Mouse (Mus musculus) hindbrain, postnatal 0 days (tissue): Measurements from ENCODE around the gene Itga2b. TPM values are rescaled to one million over a fixed set of nuclear protein-coding genes. Genes with fewer than 3 reads are reported as not detected.

Source experiments
- ATAC-seq: fragments of 200-750 bp; cut with Nextera tagmentation; 2 replicates; pipeline ENCODE4 v1.8.0; 2017; ENCODE audit warnings: mild to moderate bottlenecking, moderate TSS enrichment, moderate library complexity
- DNase-seq: peaks from one replicate; pipeline ENCODE4 v3.0.0-alpha.2; 2015; ENCODE audit warnings: low spot score
- H3K27ac ChIP-seq: fragments of 300-500 bp; sonication (generic); 2 replicates; pipeline ENCODE4 v1.5.1; 2014; ENCODE audit warnings: mild to moderate bottlenecking
- H3K27me3 ChIP-seq: fragments of 300-500 bp; sonication (generic); 2 replicates; pipeline ENCODE4 v1.6.1; 2014; ENCODE audit warnings: low read length, mixed read lengths; ENCODE audit not compliant: insufficient read depth
- H3K36me3 ChIP-seq: fragments of 300-500 bp; sonication (generic); 2 replicates; pipeline ENCODE4 v1.6.1; 2014; ENCODE audit warnings: low read length, mixed read lengths; ENCODE audit not compliant: insufficient read depth
- H3K4me1 ChIP-seq: fragments of 300-500 bp; sonication (generic); 2 replicates; pipeline ENCODE4 v1.6.1; 2014; ENCODE audit warnings: antibody characterized with exemption, low read length, mixed read lengths; ENCODE audit not compliant: insufficient read depth
- H3K4me2 ChIP-seq: fragments of 300-500 bp; sonication (generic); 2 replicates; pipeline ENCODE4 v1.6.1; 2014; ENCODE audit warnings: low read depth, mild to moderate bottlenecking, low read length, moderate library complexity, mixed read lengths
- H3K4me3 ChIP-seq: fragments of 300-500 bp; sonication (generic); 2 replicates; pipeline ENCODE4 v1.5.1; 2014; ENCODE audit warnings: low read length
- H3K9ac ChIP-seq: fragments of 300-500 bp; sonication (generic); replicated peaks from 2 replicates; pipeline ENCODE4 v1.6.1; 2014; ENCODE audit warnings: mild to moderate bottlenecking, low read length, moderate library complexity, mixed read lengths
- H3K9me3 ChIP-seq: fragments of 300-500 bp; sonication (generic); 2 replicates; pipeline ENCODE4 v1.6.1; 2016; ENCODE audit warnings: low read length, mixed read lengths
- CTCF ChIP-seq: IDR thresholded peaks from 2 replicates; pipeline ENCODE4 v1.5.1; 2016; ENCODE audit warnings: antibody characterized with exemption, control low read depth, low read depth
- WGBS: fragments of 180-500 bp; shearing (Covaris S2); extraction: QIAGEN DNeasy Blood & Tissue Kit; methylation state at CpG from one replicate; pipeline ENCODE4 v1.1.7; 2014; 5-methylcytosine and 5-hydroxymethylcytosine counted together
- polyA plus RNA-seq: library from polyadenylated mRNA; unstranded; fragments of >200 nt; fragmentation: Nextera tagmentation; extraction: Ambion mirVana; gene quantifications from 2 replicates; pipeline ENCODE4 v1.2.1, GENCODE M21; 2015
- total RNA-seq: library from RNA; depleted of rRNA; stranded (reverse); fragments of >200 nt; gene quantifications from 2 replicates; pipeline ENCODE4 v1.2.3, GENCODE M21; 2014; rRNA removed

Gene Itga2b
- total RNA-seq: 3.5 and 5.6 TPM in 2 replicates
- 13.7 and 14.2 TPM in 2 replicates for polyA plus RNA-seq

- DNase-seq (no peak), ATAC-seq (no peak)
- Histone ChIP-seq H3K36me3 (no peaks in the 10 kb centered on the region), H3K4me2 (no peak within 1 kb of the TSS), H3K4me3 (no peak within 1 kb of the TSS), H3K27me3 (no peaks in the 10 kb centered on the region), H3K9me3 (no peaks in the 10 kb centered on the region), H3K4me1 (peaks cover 4% of the 10 kb centered on the region; the same call in 1 of the 2 replicates), H3K27ac (no peak within 1 kb of the TSS), H3K9ac (no peak within 1 kb of the TSS)
- WGBS: 64% methylated on average over 11 of the region's 11 CpGs
- no peak for TF ChIP-seq CTCF
These were observed at the start of gene Itga2b for GRCm38 (mm10) chr11:102469648-102470357. Gene Itga2b, minus strand, starts transcription at chr11:102470122.

DNA sequence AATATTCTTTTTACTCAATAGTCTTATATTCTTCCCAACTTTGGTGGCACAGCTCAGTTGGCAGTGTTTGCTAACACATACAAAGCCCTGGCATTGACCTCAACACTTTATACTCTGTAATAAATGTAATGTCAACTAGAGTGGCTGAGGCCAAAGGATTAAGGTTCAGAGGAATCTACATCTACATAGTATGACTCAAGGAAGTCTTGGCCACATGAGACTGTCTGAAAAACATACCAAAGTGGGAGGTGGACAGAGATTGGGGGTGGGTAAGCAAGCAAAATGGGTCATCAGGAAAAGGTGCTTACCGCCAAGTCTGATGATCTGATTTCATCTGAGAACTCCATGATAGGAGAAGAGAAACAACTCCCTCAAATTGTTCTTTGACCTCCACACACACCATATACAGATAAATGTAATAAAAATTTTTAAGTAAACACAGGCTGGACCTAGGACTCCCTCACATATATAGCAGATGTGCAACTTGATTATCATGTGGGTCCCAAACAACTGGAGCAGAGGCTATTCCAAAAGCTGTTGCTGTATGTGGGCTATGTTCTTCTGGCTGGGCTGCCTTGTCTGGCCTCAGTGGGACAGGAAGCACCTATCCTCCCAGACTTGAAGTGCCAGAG lies 45.0 kb upstream of the Itga2b start:
- WGBS: 96% methylated on average over 1 of the region's 1 CpGs
- DNase-seq (no peak), ATAC-seq (no peak)
- H3K4me3 ChIP-seq: no peak overlapping the region
- H3K4me2 ChIP-seq: no peak overlapping the region
- H3K36me3 ChIP-seq: peaks cover 9% of the 10 kb centered on the region; the same call in 1 of the 2 replicates
- H3K4me1 ChIP-seq: no peaks in the 10 kb centered on the region
- no peak for TF ChIP-seq CTCF
- no peak overlapping the region for H3K27ac ChIP-seq
- no peaks in the 10 kb centered on the region for H3K27me3 ChIP-seq
- H3K9ac ChIP-seq: no peak overlapping the region
- no peaks in the 10 kb centered on the region for H3K9me3 ChIP-seq

GRCm38 (mm10) chr11:102510226-102510625 lies 40.3 kb upstream of the Itga2b start:
- H3K36me3 ChIP-seq: peaks cover 4% of the 10 kb centered on the region; the same call in 1 of the 2 replicates
- DNase-seq (no peak), ATAC-seq (no peak)
- no peak overlapping the region for H3K27ac ChIP-seq
- TF ChIP-seq CTCF: no peak
- H3K4me2 ChIP-seq: no peak overlapping the region
- no peaks in the 10 kb centered on the region for H3K4me1 ChIP-seq
- H3K27me3 ChIP-seq: no peaks in the 10 kb centered on the region
- no peak overlapping the region for H3K4me3 ChIP-seq
- no peaks in the 10 kb centered on the region for H3K9me3 ChIP-seq
- 70% methylated on average over 6 of the region's 6 CpGs for WGBS
- H3K9ac ChIP-seq: no peak overlapping the region

- Histone ChIP-seq H3K9me3 (no peaks in the 10 kb centered on the region), H3K4me3 (no peak overlapping the region), H3K9ac (no peak overlapping the region), H3K27ac (no peak overlapping the region), H3K36me3 (peaks cover 27% of the 10 kb centered on the region), H3K4me2 (no peak overlapping the region), H3K4me1 (no peaks in the 10 kb centered on the region), H3K27me3 (no peaks in the 10 kb centered on the region)
- WGBS: 85% methylated on average over 2 of the region's 2 CpGs
- DNase-seq (no peak), ATAC-seq (no peak)
- no peak for TF ChIP-seq CTCF
These were observed 26.8 kb upstream of the Itga2b start for GRCm38 (mm10) chr11:102496732-102497131.

GRCm38 (mm10) chr11:102496206-102496605 lies 26.3 kb upstream of the Itga2b start:
- Histone ChIP-seq H3K9ac (no peak overlapping the region), H3K36me3 (peaks cover 24% of the 10 kb centered on the region), H3K4me2 (no peak overlapping the region), H3K9me3 (no peaks in the 10 kb centered on the region), H3K4me1 (no peaks in the 10 kb centered on the region), H3K4me3 (no peak overlapping the region), H3K27me3 (no peaks in the 10 kb centered on the region), H3K27ac (no peak overlapping the region)
- ATAC-seq (no peak), DNase-seq (no peak)
- WGBS: 89% methylated on average over 2 of the region's 2 CpGs
- no peak for TF ChIP-seq CTCF

- Histone ChIP-seq H3K27me3 (no peaks in the 10 kb centered on the region), H3K36me3 (peaks cover 24% of the 10 kb centered on the region), H3K4me2 (no peak overlapping the region), H3K9ac (no peak overlapping the region), H3K9me3 (no peaks in the 10 kb centered on the region), H3K4me3 (no peak overlapping the region), H3K4me1 (no peaks in the 10 kb centered on the region), H3K27ac (no peak overlapping the region)
- TF ChIP-seq CTCF: no peak
- 96% methylated on average over 5 of the region's 5 CpGs for WGBS
- ATAC-seq (no peak), DNase-seq (no peak)
These were observed 25.8 kb upstream of the Itga2b start for GRCm38 (mm10) chr11:102495742-102496141.

DNA sequence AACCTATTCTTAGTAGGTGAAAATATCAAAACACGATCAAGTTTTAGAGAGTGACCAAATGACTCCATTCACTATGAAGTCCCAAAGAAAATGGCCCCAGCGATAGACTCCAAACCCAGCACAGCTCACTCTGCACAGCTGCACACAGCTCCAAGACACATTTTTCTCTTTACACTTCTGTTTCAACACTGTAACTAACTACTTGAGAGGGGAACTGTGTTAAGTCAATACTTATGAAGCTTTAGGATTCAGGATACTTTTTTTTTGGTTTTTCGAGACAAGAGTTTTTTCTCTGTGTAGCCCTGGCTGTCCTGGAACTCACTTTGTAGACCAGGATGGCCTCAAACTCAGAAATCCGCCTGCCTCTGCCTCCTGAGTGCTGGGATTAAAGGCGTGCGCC lies 25.2 kb upstream of the Itga2b start:
- H3K9ac ChIP-seq: no peak overlapping the region
- peaks cover 24% of the 10 kb centered on the region for H3K36me3 ChIP-seq
- no peaks in the 10 kb centered on the region for H3K9me3 ChIP-seq
- H3K4me3 ChIP-seq: no peak overlapping the region
- no peak overlapping the region for H3K27ac ChIP-seq
- DNase-seq: no peak
- no peak for TF ChIP-seq CTCF
- ATAC-seq: no peak
- H3K27me3 ChIP-seq: no peaks in the 10 kb centered on the region
- 99% methylated on average over 6 of the region's 6 CpGs for WGBS
- no peak overlapping the region for H3K4me2 ChIP-seq
- H3K4me1 ChIP-seq: no peaks in the 10 kb centered on the region
